Mouse (Mus musculus): ENCODE results near the gene Prr14. TPM values are rescaled to one million over a fixed set of nuclear protein-coding genes. Genes with fewer than 3 reads are reported as not detected.
"Not testable (repeated sequence)": the region's sequence is repeated elsewhere in the genome, so short reads cannot be mapped to it uniquely, and the experiment has no call there.

Gene Prr14
- polyA plus RNA-seq, 1 experiment from 2014 or later: 46.0 TPM

GRCm38 (mm10) chr7:127488364-127488763 lies 29.0 kb downstream of the Prr14 start:
- not testable (repeated sequence) for H3K4me3 ChIP-seq; H3K9me3 ChIP-seq; H3K9ac ChIP-seq; H3K4me1 ChIP-seq; H3K27me3 ChIP-seq; ATAC-seq (ENCODE audit: insufficient number of reproducible peaks, insufficient read depth, low FRiP score, low TSS enrichment, low read depth); H3K27ac ChIP-seq; H3K4me2 ChIP-seq
- peaks cover 91% of the 10 kb centered on the region for H3K36me3 ChIP-seq
- 82% methylated on average over 5 of the region's 5 CpGs for WGBS

DNA sequence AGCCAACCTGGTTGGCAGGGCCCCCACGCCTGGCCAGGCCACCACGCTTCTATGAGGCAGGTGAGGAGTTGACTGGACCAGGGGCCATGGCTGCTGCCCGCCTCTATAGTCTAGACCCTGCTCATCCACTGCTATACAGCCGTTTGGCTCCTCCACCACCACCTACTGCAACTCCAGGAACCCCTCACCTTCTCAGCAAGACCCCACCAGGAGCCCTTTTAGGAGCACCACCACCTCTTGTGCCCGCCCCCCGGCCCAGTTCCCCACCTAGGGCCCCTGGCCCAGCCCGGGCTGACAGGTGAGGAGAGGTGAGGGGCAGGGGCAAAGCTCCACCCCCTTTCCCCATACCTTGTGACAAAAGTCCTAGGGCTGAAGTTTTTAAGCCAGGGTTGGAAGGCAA lies 30.6 kb downstream of the Prr14 start:
- Histone ChIP-seq H3K9me3 (no peaks in the 10 kb centered on the region), H3K36me3 (peaks cover 74% of the 10 kb centered on the region), H3K27me3 (no peaks in the 10 kb centered on the region), H3K4me3 (no peak overlapping the region), H3K27ac (no peak overlapping the region), H3K9ac (no peak overlapping the region), H3K4me2 (no peak overlapping the region), H3K4me1 (no peaks in the 10 kb centered on the region)
- ATAC-seq (ENCODE audit: insufficient number of reproducible peaks, insufficient read depth, low FRiP score, low TSS enrichment, low read depth): no peak
- 92% methylated on average over 7 of the region's 7 CpGs for WGBS

- H3K27me3 ChIP-seq: no peaks in the 10 kb centered on the region
- no peak overlapping the region for H3K4me2 ChIP-seq
- 95% methylated on average over 3 of the region's 3 CpGs for WGBS
- H3K27ac ChIP-seq: no peak overlapping the region
- no peak for ATAC-seq (ENCODE audit: insufficient number of reproducible peaks, insufficient read depth, low FRiP score, low TSS enrichment, low read depth)
- H3K9me3 ChIP-seq: no peaks in the 10 kb centered on the region
- H3K4me3 ChIP-seq: no peak overlapping the region
- no peaks in the 10 kb centered on the region for H3K4me1 ChIP-seq
- H3K9ac ChIP-seq: no peak overlapping the region
- H3K36me3 ChIP-seq: peaks cover 56% of the 10 kb centered on the region
Observed at GRCm38 (mm10) chr7:127491846-127492245, 32.4 kb downstream of the Prr14 start.

- H3K27me3 ChIP-seq: no peaks in the 10 kb centered on the region
- ATAC-seq (ENCODE audit: insufficient number of reproducible peaks, insufficient read depth, low FRiP score, low TSS enrichment, low read depth): no peak
- no peaks in the 10 kb centered on the region for H3K9me3 ChIP-seq
- H3K27ac ChIP-seq: no peak overlapping the region
- H3K9ac ChIP-seq: no peak overlapping the region
- H3K36me3 ChIP-seq: peaks cover 30% of the 10 kb centered on the region
- no peak overlapping the region for H3K4me2 ChIP-seq
- H3K4me3 ChIP-seq: no peak overlapping the region
- H3K4me1 ChIP-seq: no peaks in the 10 kb centered on the region
Observed at GRCm38 (mm10) chr7:127494648-127495047, 35.2 kb downstream of the Prr14 start.

DNA sequence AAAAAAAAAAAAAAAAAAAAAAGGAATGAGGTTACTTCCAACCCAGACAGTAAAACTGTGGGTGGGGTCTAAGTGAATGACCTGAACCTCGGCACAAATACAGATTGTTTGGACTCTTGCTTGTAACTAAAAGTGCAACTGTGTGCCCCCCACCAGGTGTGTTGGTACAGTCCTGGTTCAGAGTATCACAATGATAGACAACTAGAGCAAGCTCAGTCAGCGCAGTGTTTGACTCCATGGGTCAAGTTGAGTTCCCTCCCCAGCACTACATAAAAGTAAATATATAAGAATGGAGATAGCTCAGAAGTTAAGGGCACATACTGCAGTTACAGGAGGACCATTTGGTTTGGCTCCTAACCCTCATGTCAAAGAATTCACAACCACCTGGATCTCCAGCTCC lies 38.0 kb downstream of the Prr14 start:
- Histone ChIP-seq H3K36me3 (peaks cover 3% of the 10 kb centered on the region), H3K4me3 (no peak overlapping the region), H3K9ac (no peak overlapping the region), H3K27me3 (no peaks in the 10 kb centered on the region), H3K4me2 (no peak overlapping the region), H3K4me1 (no peaks in the 10 kb centered on the region), H3K27ac (no peak overlapping the region), H3K9me3 (no peaks in the 10 kb centered on the region)
- no peak for ATAC-seq (ENCODE audit: insufficient number of reproducible peaks, insufficient read depth, low FRiP score, low TSS enrichment, low read depth)
- 83% methylated on average over 2 of the region's 2 CpGs for WGBS

- ATAC-seq (ENCODE audit: insufficient number of reproducible peaks, insufficient read depth, low FRiP score, low TSS enrichment, low read depth): no peak
- WGBS: 43% methylated on average over 3 of the region's 3 CpGs
- H3K4me3 ChIP-seq: no peak overlapping the region
- no peak overlapping the region for H3K9ac ChIP-seq
- no peaks in the 10 kb centered on the region for H3K27me3 ChIP-seq
- no peaks in the 10 kb centered on the region for H3K9me3 ChIP-seq
- no peaks in the 10 kb centered on the region for H3K36me3 ChIP-seq
- no peak overlapping the region for H3K4me2 ChIP-seq
- no peaks in the 10 kb centered on the region for H3K4me1 ChIP-seq
- no peak overlapping the region for H3K27ac ChIP-seq
Observed at GRCm38 (mm10) chr7:127498407-127498806, 39.0 kb downstream of the Prr14 start.

DNA sequence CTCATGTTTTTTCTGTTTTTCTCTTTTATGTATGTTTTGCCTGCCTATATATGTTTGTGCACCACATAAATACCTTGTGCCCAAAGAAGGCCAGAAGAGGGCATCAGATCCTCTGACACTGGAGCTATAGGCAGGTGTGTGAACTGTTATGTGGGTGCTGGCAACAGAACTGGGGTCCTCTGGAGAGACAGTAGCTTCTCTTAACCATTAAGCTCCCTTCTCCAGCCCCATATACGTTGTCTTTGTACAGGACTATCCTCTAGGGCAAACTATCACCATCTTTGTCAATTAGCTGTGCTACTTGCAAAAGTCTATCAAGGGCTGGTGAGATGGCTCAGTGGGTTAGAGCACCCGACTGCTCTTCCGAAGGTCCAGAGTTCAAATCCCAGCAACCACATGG lies 48.9 kb downstream of the Prr14 start:
- no peak for ATAC-seq (ENCODE audit: insufficient number of reproducible peaks, insufficient read depth, low FRiP score, low TSS enrichment, low read depth)
- 94% methylated on average over 3 of the region's 3 CpGs for WGBS
- H3K4me3 ChIP-seq: no peak overlapping the region

DNA sequence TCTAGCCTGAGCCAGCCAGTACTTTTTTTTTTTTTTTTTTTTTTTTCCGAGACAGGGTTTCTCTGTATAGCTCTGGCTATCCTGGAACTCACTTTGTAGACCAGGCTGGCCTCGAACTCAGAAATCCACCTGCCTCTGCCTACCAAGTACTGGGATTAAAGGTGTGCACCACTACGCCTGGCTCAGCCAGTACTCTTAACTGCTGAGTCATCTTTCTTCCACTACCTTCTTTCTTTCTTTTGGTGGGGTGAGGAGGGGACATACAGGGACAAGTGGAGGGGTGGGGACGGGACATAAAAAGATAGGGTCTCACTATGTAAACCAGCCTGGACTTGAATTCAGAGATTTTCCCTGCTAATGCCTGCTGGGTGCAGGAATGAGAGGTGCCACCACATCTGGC lies 50.4 kb downstream of the Prr14 start:
- WGBS: 84% methylated on average over 4 of the region's 4 CpGs
- not testable (repeated sequence) for H3K4me3 ChIP-seq

More for the DNA sequence above, 48.9 kb downstream of the Prr14 start:
- Histone ChIP-seq H3K27ac (no peak overlapping the region), H3K4me2 (no peak overlapping the region), H3K27me3 (no peaks in the 10 kb centered on the region), H3K9ac (no peak overlapping the region), H3K9me3 (no peaks in the 10 kb centered on the region), H3K36me3 (no peaks in the 10 kb centered on the region), H3K4me1 (peaks cover 6% of the 10 kb centered on the region)

DNA sequence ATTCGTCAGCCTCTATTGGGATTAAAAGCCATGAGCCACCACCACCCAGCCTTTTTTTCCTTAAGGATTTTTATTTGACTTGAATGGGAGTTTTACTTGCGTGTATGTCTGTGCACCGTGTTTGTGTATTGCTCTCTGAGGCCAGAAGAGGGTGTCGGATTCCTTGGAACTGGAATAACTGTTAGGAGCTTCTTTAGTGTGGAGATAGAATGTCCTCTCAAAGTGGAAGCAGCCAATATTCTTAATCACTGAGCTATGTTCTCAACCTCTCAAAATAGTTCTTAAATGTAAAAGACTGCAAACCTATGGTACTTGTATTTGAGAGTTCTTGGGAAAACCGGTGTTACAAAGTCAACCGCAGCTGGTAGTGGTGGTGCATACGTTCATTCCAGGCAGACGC lies 51.8 kb downstream of the Prr14 start:
- H3K27me3 ChIP-seq: no peaks in the 10 kb centered on the region
- H3K4me2 ChIP-seq: peak overlapping the region; percentile 64
- peak overlapping the region; percentile 86 for H3K9ac ChIP-seq
- ATAC-seq (ENCODE audit: insufficient number of reproducible peaks, insufficient read depth, low FRiP score, low TSS enrichment, low read depth): no peak
- peak overlapping the region; percentile 77 for H3K4me3 ChIP-seq
- peaks cover 14% of the 10 kb centered on the region for H3K36me3 ChIP-seq
- no peaks in the 10 kb centered on the region for H3K9me3 ChIP-seq
- WGBS: 25% methylated on average over 8 of the region's 8 CpGs
- peak overlapping the region; percentile 98 for H3K27ac ChIP-seq
- peaks cover 15% of the 10 kb centered on the region for H3K4me1 ChIP-seq

More for the DNA sequence above, 50.4 kb downstream of the Prr14 start:
- not testable (repeated sequence) for H3K9ac ChIP-seq; H3K27ac ChIP-seq; H3K9me3 ChIP-seq; ATAC-seq (ENCODE audit: insufficient number of reproducible peaks, insufficient read depth, low FRiP score, low TSS enrichment, low read depth); H3K27me3 ChIP-seq; H3K36me3 ChIP-seq; H3K4me2 ChIP-seq
- H3K4me1 ChIP-seq: peaks cover 15% of the 10 kb centered on the region

GRCm38 (mm10) chr7:127511808-127512230 lies 52.4 kb downstream of the Prr14 start, which contains the start of gene Srcap:
Gene Srcap, plus strand, starts transcription at chr7:127511983.
- Histone ChIP-seq H3K9ac (peak within 1 kb of the TSS; percentile 86), H3K4me1 (peaks cover 15% of the 10 kb centered on the region), H3K27ac (peak within 1 kb of the TSS; percentile 98), H3K9me3 (no peaks in the 10 kb centered on the region), H3K36me3 (peaks cover 19% of the 10 kb centered on the region), H3K27me3 (no peaks in the 10 kb centered on the region), H3K4me3 (peak within 1 kb of the TSS; percentile 77), H3K4me2 (peak within 1 kb of the TSS; percentile 64)
- peak; percentile 98 for ATAC-seq (ENCODE audit: insufficient number of reproducible peaks, insufficient read depth, low FRiP score, low TSS enrichment, low read depth)
- under 1% methylated on average over 37 of the region's 37 CpGs for WGBS

DNA sequence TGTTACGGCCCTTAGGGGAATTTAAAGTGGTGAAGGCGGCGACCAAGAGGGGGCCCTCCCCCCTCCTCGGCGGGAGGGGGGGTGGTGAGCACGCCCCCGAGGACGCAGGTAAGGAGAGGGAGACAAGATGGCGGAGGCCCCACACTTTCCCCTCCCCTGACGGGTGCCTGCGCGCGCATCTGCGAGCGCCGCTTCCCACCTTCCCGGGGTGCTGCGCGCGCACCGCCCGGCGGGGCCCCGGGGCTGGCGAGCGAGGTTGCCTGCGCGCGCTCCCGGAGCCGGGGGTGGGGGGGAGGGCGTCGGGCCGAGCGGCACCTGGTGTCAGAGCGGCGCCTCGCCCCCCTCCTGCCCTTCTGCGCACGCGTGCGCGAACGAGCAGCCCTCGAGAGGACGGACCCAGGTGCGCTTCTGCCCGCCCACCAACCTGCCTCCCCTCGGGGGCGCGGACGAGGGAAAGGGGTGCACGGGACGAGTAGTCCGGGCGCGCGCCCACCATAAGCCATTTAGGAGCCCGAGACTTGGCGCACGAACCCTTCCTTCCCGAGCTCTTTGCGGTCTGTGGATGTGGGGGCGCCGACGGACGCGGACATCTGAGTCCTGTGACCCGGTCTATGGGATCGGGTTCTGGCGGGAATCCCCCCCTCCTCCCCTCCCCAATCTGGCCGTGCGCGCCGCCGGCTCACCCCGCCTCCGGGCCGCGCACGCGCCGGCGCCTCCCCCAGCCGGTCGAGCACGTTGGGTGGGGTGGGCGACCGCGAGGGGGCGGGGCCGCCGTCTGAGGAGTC lies 53.0 kb downstream of the Prr14 start:
- ATAC-seq (ENCODE audit: insufficient number of reproducible peaks, insufficient read depth, low FRiP score, low TSS enrichment, low read depth): peak; percentile 80
- Histone ChIP-seq H3K27ac (peak overlapping the region; percentile 98), H3K27me3 (no peaks in the 10 kb centered on the region), H3K4me3 (peak overlapping the region; percentile 77), H3K9me3 (no peaks in the 10 kb centered on the region), H3K9ac (peak overlapping the region; percentile 86), H3K36me3 (peaks cover 25% of the 10 kb centered on the region), H3K4me1 (peaks cover 15% of the 10 kb centered on the region), H3K4me2 (peak overlapping the region; percentile 64)
- WGBS: under 1% methylated on average over 92 of the region's 93 CpGs

DNA sequence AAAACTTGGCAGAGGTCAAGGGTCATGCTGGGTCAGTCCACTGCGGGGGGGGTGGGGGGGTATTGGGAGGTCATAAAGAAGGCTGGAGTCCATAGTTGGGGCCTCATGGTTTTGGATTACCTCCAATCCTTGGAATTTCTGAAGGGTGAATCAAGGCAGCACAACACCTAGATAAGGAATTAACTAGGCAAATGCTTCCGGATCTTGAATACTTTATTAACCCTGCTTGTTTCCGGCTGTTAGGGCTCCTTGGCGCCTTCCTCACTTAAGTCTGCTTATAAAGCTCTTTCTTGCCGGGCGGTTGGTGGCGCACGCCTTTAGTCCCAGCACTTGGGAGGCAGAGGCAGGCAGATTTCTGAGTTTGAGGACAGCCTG lies 53.6 kb downstream of the Prr14 start:
- H3K4me2 ChIP-seq: peak overlapping the region; percentile 64
- peaks cover 15% of the 10 kb centered on the region for H3K4me1 ChIP-seq
- no peaks in the 10 kb centered on the region for H3K9me3 ChIP-seq
- peaks cover 31% of the 10 kb centered on the region for H3K36me3 ChIP-seq
- ATAC-seq (ENCODE audit: insufficient number of reproducible peaks, insufficient read depth, low FRiP score, low TSS enrichment, low read depth): no peak
- H3K27ac ChIP-seq: peak overlapping the region; percentile 98
- H3K4me3 ChIP-seq: peak overlapping the region; percentile 77
- H3K27me3 ChIP-seq: no peaks in the 10 kb centered on the region
- H3K9ac ChIP-seq: peak overlapping the region; percentile 86
- 34% methylated on average over 8 of the region's 8 CpGs for WGBS

All from embryonic facial prominence, embryonic 13.5 days (tissue).